Mouse (Mus musculus) spleen, adult 2 months (tissue): Measurements from ENCODE around the gene Myh7. TPM values are rescaled to one million over a fixed set of nuclear protein-coding genes. Genes with fewer than 3 reads are reported as not detected.
"Not testable (repeated sequence)": the region's sequence is repeated elsewhere in the genome, so short reads cannot be mapped to it uniquely, and the experiment has no call there.

Experiments
- DNase-seq, 2 experiments: peaks; one replicate each; pipeline versions ENCODE4 v3.0.0 to v3.0.0-alpha.2; 2012 to 2021; ENCODE audit warnings: low spot score in 2 of 2, low read depth in 1 of 2
- H3K27ac ChIP-seq: fragments of 200-500 bp; 2 replicates; pipeline ENCODE4 v1.5.1; 2012; ENCODE audit warnings: low read length, inconsistent platforms; ENCODE audit not compliant: insufficient read depth
- H3K27me3 ChIP-seq: fragments of 200-500 bp; 2 replicates; pipeline ENCODE4 v1.6.1; 2012; ENCODE audit warnings: mild to moderate bottlenecking, moderate library complexity, low read length, inconsistent platforms; ENCODE audit not compliant: control insufficient read depth, insufficient read depth
- H3K36me3 ChIP-seq: fragments of 200-500 bp; 2 replicates; pipeline ENCODE4 v1.6.1; 2012; ENCODE audit warnings: mild to moderate bottlenecking, low read length, inconsistent platforms; ENCODE audit not compliant: control insufficient read depth, insufficient read depth
- H3K4me1 ChIP-seq: fragments of 200-500 bp; 2 replicates; pipeline ENCODE4 v1.6.1; 2011; ENCODE audit warnings: inconsistent platforms; ENCODE audit not compliant: control insufficient read depth, insufficient read depth, insufficient read length
- H3K4me3 ChIP-seq: fragments of 200-500 bp; 2 replicates; pipeline ENCODE4 v1.5.1; 2011; ENCODE audit warnings: mild to moderate bottlenecking, inconsistent platforms; ENCODE audit not compliant: insufficient read depth, insufficient read length; ENCODE audit errors: extremely low read depth
- CTCF ChIP-seq: fragments of 200-500 bp; IDR thresholded peaks from 2 replicates; pipeline ENCODE4 v1.5.1; 2011; ENCODE audit warnings: mild to moderate bottlenecking, inconsistent platforms; ENCODE audit not compliant: insufficient read depth, insufficient read length, insufficient replicate concordance; ENCODE audit errors: extremely low read depth
- POLR2A ChIP-seq: fragments of 200-500 bp; IDR thresholded peaks from 2 replicates; pipeline ENCODE4 v1.6.1; 2011; ENCODE audit warnings: low read depth, low read length, inconsistent platforms
- WGBS: fragments of 180-500 bp; shearing (Covaris S2); methylation state at CpG from one replicate; pipeline ENCODE4 v1.1.7; 2018; 5-methylcytosine and 5-hydroxymethylcytosine counted together
- polyA plus RNA-seq: library from polyadenylated mRNA; depleted of rRNA; stranded (reverse); fragments of >200 nt; gene quantifications from 2 replicates; pipeline ENCODE4 v1.2.3, GENCODE M21; 2012

Myh7 gene
- polyA plus RNA-seq, 1 experiment: not detected

DNA sequence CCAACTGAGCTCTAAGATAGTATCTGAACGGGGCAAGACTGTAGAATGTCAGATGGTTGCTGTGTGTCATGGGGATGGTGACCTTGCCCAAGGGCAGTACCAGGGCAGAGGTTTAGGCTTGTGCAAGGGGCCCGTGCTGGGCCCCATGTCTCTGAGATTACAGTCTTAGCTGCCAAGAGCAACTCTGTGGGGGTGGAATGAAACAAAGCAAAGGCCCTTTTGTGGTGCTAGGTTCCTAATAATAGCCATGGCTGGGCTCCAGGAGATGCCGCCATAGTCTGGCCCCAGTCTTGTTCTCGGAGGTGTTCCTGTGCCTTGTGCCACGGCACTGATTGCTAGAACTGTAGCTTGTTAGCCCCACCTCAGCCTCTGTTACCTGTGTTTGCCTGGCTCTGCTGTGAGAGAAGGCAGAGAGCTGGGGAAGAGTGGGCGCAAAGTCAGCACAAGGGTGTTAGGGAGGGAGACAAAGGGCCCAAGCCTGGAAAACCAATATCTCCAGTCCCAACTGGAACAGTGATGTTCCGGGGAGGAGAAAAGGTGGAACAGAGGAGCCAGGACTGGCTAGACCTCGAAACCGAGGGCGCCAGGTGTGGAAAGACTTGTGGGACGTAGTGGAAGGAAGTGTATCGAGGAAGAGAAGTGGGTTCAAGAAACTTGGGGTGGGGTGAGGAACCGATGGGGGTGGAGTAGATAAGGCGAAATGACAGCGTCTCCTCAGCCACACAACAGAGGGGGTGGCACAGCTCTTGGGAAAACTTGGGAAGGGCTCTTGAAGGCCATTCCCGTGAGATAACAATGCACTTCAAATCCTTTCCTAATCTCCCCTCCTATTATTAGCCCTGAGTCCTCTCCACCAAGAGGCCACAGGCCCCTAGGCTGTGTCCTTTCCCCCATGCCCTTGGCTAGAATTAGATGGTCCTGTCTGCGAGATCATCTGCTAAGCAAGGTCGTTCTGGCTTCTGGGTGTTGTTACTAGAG, 9.7 kb upstream of the Myh7 start:
- TF ChIP-seq POLR2A (no peak), CTCF (no peak)
- DNase-seq: no peak

DNA sequence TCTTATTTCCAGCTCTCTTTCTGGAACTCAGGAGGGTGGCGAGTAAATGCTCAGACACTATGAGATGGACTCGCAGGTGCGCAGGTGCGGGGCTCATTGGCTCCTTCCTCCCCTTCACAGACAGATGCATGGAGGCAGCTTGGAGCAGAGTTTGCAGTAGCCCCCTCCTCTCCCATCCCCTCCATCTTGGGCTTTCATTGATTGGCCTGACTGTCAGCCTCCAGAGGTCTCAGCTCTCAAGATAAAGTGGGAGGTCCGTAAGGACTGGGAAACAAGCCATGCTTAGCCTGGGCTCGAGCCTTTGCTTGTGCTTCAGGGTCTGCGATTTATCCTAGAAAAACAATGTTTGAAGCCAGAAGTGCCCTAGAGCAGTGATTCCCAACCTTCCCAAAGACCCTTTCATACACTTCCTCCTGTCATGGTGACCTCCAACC, 8.3 kb upstream of the Myh7 start:
- no peak overlapping the region for H3K27ac ChIP-seq
- DNase-seq: no peak
- 67% methylated on average over 7 of the region's 7 CpGs for WGBS
- no peak for TF ChIP-seq CTCF
- TF ChIP-seq POLR2A: no peak
- no peaks in the 10 kb centered on the region for H3K36me3 ChIP-seq
- H3K4me1 ChIP-seq: no peaks in the 10 kb centered on the region
- no peak overlapping the region for H3K4me3 ChIP-seq
- H3K27me3 ChIP-seq: no peaks in the 10 kb centered on the region

More for the DNA sequence above, 9.7 kb upstream of the Myh7 start:
- no peak overlapping the region for H3K27ac ChIP-seq
- no peaks in the 10 kb centered on the region for H3K4me1 ChIP-seq
- 71% methylated on average over 18 of the region's 18 CpGs for WGBS
- H3K4me3 ChIP-seq: no peak overlapping the region
- H3K36me3 ChIP-seq: no peaks in the 10 kb centered on the region
- H3K27me3 ChIP-seq: no peaks in the 10 kb centered on the region

DNA sequence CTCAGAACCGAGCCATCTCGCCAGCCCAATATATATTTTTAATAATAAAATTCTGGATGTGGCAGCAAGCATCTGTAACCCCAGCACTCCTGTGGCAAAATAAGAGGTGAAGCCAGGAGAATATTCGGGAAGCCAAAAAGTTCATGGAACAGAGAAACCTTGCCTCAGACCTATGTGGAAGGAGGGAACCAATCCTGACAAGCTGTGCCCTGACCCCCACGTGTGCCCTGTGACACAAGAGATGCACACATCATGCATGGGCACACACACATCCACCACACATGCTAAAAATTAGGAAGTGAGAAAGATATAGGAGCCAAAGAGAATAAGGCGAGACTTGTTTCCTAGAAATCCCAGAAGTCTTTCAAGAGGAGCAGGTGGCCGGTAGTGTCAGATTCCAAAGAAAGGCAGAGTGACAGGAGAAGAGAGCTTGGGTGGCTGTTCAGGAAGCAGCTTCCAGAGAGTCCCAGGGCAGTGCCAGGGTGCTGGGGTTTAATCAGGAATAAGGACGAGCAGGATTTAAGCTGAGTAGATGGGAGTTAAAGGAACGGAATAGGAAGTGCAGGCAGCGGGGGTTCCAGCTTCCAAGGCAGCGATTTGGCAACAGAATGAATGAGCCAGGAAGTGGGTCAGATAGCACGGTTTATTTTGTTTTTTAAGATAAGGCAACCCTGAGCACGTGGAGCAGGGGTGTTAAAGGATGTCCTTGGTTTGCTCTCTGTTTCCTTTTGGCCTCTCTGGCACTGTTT, 7.7 kb upstream of the Myh7 start:
- Histone ChIP-seq H3K27ac (no peak overlapping the region), H3K4me3 (no peak overlapping the region), H3K27me3 (no peaks in the 10 kb centered on the region), H3K4me1 (no peaks in the 10 kb centered on the region), H3K36me3 (no peaks in the 10 kb centered on the region)
- DNase-seq: no peak
- TF ChIP-seq POLR2A: no peak
- no peak for TF ChIP-seq CTCF
- 38% methylated on average over 12 of the region's 12 CpGs for WGBS

DNA sequence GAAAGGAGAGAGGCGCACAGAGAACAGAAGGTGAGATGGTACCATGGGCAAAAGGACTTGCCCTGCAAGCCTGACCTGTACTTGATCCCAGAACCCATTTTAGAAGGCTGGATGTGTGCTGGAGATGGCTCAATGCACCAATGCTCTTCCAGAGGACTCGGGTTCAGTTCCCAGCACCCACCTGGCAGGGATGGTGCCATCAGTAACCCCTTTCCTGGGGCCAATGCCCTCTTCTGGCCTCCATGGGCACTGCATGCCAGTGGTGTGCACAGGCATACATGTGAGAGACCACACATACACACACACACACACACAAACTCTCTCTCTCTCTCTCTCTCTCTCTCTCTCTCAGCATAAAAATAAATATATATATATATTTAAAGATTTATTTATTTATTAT, 7.0 kb upstream of the Myh7 start:
- no peaks in the 10 kb centered on the region for H3K4me1 ChIP-seq
- H3K27ac ChIP-seq: no peak overlapping the region
- WGBS: 93% methylated on average over 2 of the region's 2 CpGs
- no peak for DNase-seq
- no peaks in the 10 kb centered on the region for H3K27me3 ChIP-seq
- no peak for TF ChIP-seq CTCF
- TF ChIP-seq POLR2A: no peak
- no peak overlapping the region for H3K4me3 ChIP-seq
- no peaks in the 10 kb centered on the region for H3K36me3 ChIP-seq

DNA sequence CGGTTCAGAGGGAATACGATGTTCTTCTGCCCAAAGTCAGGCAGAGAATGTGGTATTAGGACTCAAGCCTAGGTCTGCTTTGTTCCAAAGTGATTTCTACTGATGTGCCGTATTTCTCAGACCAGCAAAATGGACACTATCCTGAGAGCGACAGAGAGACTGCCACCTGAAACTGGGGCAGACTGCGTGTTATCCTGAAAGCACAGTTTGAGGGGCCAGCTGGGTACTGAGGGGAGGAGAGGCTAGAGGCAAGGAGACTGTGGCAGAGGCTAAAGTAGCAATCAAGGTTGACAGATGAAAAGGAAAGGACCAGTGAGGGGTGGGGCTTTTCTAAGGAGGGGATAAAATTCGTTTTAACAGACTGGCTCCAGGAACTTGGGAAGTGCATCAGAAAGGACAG, 6.4 kb upstream of the Myh7 start:
- Histone ChIP-seq H3K27ac (no peak overlapping the region), H3K36me3 (no peaks in the 10 kb centered on the region), H3K27me3 (no peaks in the 10 kb centered on the region), H3K4me3 (no peak overlapping the region), H3K4me1 (no peaks in the 10 kb centered on the region)
- DNase-seq: no peak
- TF ChIP-seq CTCF: no peak
- no peak for TF ChIP-seq POLR2A
- 88% methylated on average over 6 of the region's 6 CpGs for WGBS

DNA sequence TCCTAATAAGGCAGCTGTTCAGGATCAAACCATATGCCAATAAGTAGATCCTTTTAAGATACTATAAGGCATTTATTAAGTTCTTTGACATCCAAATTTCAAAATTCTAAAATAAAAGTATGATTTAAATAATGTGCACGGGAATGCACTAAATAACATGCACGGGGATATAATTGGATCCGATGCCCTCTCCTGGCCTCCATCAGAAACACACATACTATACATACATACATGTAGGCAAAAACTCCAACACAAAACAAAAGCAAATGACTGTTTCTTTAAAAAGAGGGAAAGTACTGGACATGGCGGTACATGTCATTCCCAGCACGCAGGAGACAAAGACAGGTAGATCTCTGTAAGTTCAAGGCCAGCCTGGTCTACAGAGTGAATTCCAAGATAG, 5.4 kb upstream of the Myh7 start:
- not testable (repeated sequence) for H3K36me3 ChIP-seq, H3K4me1 ChIP-seq, H3K27ac ChIP-seq, DNase-seq, H3K4me3 ChIP-seq, H3K27me3 ChIP-seq
- WGBS: 83% methylated on average over 5 of the region's 5 CpGs

DNA sequence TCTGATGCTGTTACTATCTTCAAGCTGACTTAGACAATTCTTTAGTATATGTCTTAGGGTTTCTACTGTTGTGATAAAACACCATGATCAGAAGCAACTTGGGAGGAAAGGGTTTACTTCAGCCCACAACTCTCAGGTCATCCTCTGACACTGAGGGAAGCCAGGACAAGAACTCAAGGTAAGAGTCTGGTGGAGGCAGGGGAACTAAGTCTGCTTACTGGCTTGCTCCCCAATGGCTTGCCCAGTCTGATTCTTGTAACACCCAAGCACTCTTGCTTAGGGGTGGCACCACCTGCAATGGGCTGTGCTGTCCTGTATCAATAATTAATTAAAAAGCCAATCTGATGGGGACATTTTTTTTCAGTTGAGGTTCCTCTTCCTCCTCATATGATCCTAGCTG, 4.3 kb upstream of the Myh7 start:
- TF ChIP-seq CTCF (no peak), POLR2A (no peak)
- no peak for DNase-seq
- Histone ChIP-seq H3K4me1 (no peaks in the 10 kb centered on the region), H3K27ac (no peak overlapping the region), H3K4me3 (no peak overlapping the region), H3K36me3 (no peaks in the 10 kb centered on the region), H3K27me3 (no peaks in the 10 kb centered on the region)
